Mouse (Mus musculus): ENCODE results near the gene Stat1.

Gene Stat1

GRCm38 (mm10) chr1:52163707-52164457, 44.6 kb downstream of the Stat1 start:
- DNase-seq (ENCODE audit: low spot score) = no peak

- no peak for DNase-seq (ENCODE audit: low spot score)
Observed at GRCm38 (mm10) chr1:52166652-52167220, 47.5 kb downstream of the Stat1 start.

- no peak for DNase-seq (ENCODE audit: low spot score)
Observed at GRCm38 (mm10) chr1:52170057-52170456, 50.8 kb downstream of the Stat1 start.

- DNase-seq (ENCODE audit: low spot score) = no peak
Observed at GRCm38 (mm10) chr1:52170747-52171146, 51.5 kb downstream of the Stat1 start.

- DNase-seq (ENCODE audit: low spot score) = no peak
Observed at GRCm38 (mm10) chr1:52171271-52171670, 52.0 kb downstream of the Stat1 start.

- no peak for DNase-seq (ENCODE audit: low spot score)
Observed at GRCm38 (mm10) chr1:52175321-52175720, 56.1 kb downstream of the Stat1 start.

GRCm38 (mm10) chr1:52175983-52176382, 56.7 kb downstream of the Stat1 start:
- no peak for DNase-seq (ENCODE audit: low spot score)

GRCm38 (mm10) chr1:52176999-52177398, 57.8 kb downstream of the Stat1 start:
- DNase-seq (ENCODE audit: low spot score) = no peak

GRCm38 (mm10) chr1:52179939-52180568, 60.8 kb downstream of the Stat1 start:
- no peak for DNase-seq (ENCODE audit: low spot score)

GRCm38 (mm10) chr1:52181994-52182393, 62.8 kb downstream of the Stat1 start:
- no peak for DNase-seq (ENCODE audit: low spot score)

- no peak for DNase-seq (ENCODE audit: low spot score)
Observed at GRCm38 (mm10) chr1:52182992-52183391, 63.8 kb downstream of the Stat1 start.
